Mouse (Mus musculus) testis, postnatal 10 days (tissue): ENCODE results near the gene Gal3st2c.
"Not testable (repeated sequence)": the region's sequence is repeated elsewhere in the genome, so short reads cannot be mapped to it uniquely, and the experiment has no call there.

Source experiments
- DNase-seq: peaks from one replicate; pipeline ENCODE4 v3.0.0; 2021; ENCODE audit warnings: low spot score

Gene Gal3st2c

DNA sequence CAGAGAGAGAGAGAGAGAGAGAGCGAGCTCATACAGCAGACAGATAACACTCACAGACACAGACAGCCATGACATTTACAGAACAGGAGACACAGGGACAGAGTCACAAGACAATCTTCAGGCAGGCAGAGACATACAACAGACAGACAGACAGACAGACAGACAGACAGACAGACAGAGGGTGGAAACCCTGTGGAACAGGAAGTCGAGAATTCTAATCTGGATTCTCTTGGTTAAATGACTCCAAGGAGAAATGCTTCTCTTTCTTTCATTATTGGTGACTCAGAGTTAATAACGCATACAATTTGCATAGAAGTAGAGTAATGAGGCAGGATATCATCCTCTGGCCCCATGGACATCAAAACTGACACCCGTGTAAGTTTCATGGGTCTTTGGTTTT lies 56.2 kb downstream of the Gal3st2c start:
- DNase-seq: no peak

- DNase-seq: no peak
Observed at GRCm38 (mm10) chr1:94051104-94051503, 60.8 kb downstream of the Gal3st2c start.

- DNase-seq: no peak
Observed at GRCm38 (mm10) chr1:94052373-94052772, 62.1 kb downstream of the Gal3st2c start, which contains the start of gene Pdcd1. TSS of gene Pdcd1 (minus strand) at chr1:94052553.

GRCm38 (mm10) chr1:94053530-94054216 lies 63.4 kb downstream of the Gal3st2c start:
- DNase-seq: no peak

GRCm38 (mm10) chr1:94054481-94054880 lies 64.2 kb downstream of the Gal3st2c start:
- DNase-seq: no peak

DNA sequence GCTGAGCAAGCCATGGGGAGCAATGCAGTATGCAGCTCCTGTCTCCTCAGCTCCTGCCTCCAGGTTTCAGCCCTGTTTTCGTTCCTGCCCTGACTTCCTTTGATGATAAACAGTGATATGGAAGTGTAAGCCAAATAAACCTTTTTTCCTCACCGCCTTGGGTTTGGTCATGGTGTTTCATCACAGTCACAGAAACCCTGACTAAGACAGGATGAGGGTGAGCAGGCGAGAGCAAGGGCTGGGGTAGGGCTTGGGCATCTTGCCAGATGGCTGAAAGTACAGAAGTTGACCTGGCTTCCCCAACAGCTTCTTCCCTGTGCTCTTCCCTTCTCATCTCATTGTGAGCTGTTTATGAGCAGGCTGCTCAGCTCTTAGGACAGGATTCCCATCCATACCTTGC lies 65.7 kb downstream of the Gal3st2c start:
- no peak for DNase-seq

GRCm38 (mm10) chr1:94057401-94057800 lies 67.1 kb downstream of the Gal3st2c start:
- no peak for DNase-seq

GRCm38 (mm10) chr1:94058281-94058680 lies 68.0 kb downstream of the Gal3st2c start:
- DNase-seq: not testable (repeated sequence)
